Mouse (Mus musculus) lung, adult 2 months (tissue): ENCODE results near the gene Scube1.

Experiments
- CTCF ChIP-seq: fragments of 200-500 bp; IDR thresholded peaks from 2 replicates; pipeline ENCODE4 v1.5.1; 2011; ENCODE audit warnings: mild to moderate bottlenecking, low read length, control low read depth; ENCODE audit not compliant: insufficient read depth
- POLR2A ChIP-seq: fragments of 200-500 bp; IDR thresholded peaks from 2 replicates; pipeline ENCODE4 v1.6.1; 2011; ENCODE audit warnings: low read depth, mild to moderate bottlenecking, control low read depth, low read length, borderline replicate concordance; ENCODE audit errors: extremely low read depth

DNA sequence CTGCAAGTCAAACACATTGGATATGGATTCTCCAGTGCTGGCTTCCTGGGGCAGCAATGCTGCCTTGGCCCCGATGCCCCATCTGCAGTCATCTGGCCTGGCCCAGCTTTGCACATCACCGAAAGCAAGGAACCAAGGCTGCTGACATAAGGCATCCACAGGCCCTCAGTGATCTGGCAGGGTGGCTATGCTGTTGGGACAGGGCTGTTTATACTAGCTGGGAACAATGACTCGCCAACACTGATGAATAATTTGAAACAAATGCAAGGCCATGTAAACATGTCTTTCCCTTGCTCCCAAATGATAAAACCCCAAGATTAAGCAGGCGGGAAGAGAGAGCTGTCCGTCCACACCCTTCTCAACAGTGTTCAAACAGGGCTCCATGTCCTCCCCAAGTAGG lies 45.1 kb downstream of the Scube1 start:
- TF ChIP-seq CTCF (no peak), POLR2A (no peak)
